Mouse (Mus musculus) heart, postnatal 14 days (tissue): ENCODE results near the gene Dgcr6. TPM values are rescaled to one million over a fixed set of nuclear protein-coding genes. Genes with fewer than 3 reads are reported as not detected.
A peak's percentile ranks its signal among the peaks of the same experiment; 100 is the strongest.

Source experiments
- DNase-seq, 2 experiments: peaks; one replicate each; pipeline ENCODE4 v3.0.0; 2021 to 2022
- intact Hi-C: fragments of 180-260 bp; cut with DNase I; formaldehyde crosslinking; loops from one replicate; pipeline ENCODE4 v1.15.1; 2025
- total RNA-seq, 2 experiments: library from RNA; stranded (reverse); gene quantifications; 2 replicates each; pipeline ENCODE4 v1.2.3; 2021

Dgcr6 gene
- total RNA-seq, 2 experiments from 2014 or later, result 46.4 to 48.0 TPM

DNA sequence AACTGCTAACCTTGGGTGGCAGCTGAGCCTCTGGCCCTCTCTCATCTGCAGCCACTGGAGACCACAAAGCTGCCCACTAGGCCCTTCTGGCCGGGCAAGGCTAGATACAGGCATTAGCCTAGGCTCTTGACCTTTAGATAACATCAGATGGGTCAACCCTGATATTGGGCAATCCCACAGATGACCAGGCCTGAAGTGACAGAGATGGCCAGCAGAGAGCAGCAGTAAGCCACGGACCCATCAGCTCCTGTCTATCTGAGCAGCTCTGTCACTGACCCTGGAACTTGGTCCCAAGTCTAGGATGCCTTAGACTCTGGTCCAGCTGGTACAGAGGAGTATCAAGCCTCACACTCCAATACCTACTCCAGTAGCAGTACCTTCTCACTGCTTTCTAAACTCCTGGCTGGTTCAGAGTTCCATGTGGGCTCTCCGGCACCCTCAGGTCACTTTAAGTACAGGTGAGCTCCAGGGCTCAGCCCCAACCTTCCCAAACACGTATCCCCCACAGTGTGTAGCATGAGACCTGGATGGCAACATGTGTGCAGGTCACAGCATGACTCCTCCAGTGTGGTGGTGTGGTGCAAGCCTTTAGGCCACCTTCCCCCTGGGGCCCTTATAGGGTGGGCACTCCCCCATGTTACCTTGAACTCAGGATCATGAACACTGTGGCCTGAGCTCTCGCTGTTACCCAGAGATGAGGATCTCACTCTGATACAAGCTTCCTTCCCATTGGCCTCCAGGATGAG lies 55.7 kb downstream of the Dgcr6 start:
- intact Hi-C loops, result loop anchor here (1.0 to 5.0 kb wide), 3 partner anchors 51 to 104 kb away; no protein-coding TSS in a partner anchor
- DNase-seq, result peak; percentile 64 to 76

DNA sequence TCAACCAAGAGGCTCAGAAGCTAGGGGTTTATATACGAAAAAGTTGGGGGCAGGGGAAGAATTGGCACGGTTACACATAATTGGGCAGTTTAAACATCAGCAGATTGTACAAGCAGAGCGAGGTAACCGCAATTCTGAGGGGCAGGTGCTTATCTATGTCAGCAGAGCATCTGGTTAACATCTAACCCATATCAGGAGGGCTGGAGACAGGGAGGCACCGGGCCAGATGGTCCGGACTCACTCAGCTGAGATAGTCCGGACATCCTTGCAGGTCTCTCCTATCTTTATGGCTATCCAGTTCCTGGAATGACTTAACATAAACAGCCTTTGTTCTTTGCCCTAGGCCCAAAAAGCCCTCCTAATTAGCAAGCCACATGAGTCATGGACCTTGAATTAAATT lies 58.4 kb downstream of the Dgcr6 start:
- DNase-seq, result no peak
- intact Hi-C loops, result no loop called here

- no peak for DNase-seq
- intact Hi-C loops, result no loop called here
Observed at GRCm38 (mm10) chr16:18116467-18116866, 63.8 kb downstream of the Dgcr6 start.

DNA sequence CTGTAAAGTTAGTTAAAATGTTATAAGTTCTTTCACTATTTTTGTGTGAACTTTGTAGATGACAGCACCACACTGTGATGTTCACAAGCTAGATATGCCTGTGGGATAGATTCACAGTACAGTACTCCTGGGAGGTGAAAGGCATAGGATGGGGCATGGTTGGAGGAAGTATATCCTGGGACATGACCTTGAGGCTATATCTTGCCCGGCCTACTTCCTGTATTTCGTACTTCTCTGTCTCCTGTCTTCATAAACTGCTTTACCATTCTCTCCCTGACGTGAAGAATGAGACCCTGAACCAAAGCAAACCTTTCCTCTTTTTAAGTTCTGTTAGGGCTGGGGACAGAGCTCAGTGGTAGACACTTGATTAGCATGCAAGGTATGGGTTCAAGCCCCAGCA lies 65.6 kb downstream of the Dgcr6 start:
- intact Hi-C loops, result no loop called here
- no peak for DNase-seq

GRCm38 (mm10) chr16:18119031-18119730 lies 66.5 kb downstream of the Dgcr6 start:
- intact Hi-C loops, result no loop called here
- DNase-seq, result peak; percentile 53 to 66

Other genes starting within 250 kb of the Dgcr6 start
- not detected for gene B830017H08Rik, start 219.7 kb upstream of the Dgcr6 start, total RNA-seq
- 1 to 10 TPM; 1.5 to 2.5 TPM for gene Car15, start 214.5 kb upstream of the Dgcr6 start, total RNA-seq
- under 1 TPM in 1 of 2 experiments, not detected in 1; 0.20 TPM for gene Gm20518, start 161.2 kb upstream of the Dgcr6 start, total RNA-seq
- gene Tssk1, start 158.6 kb upstream of the Dgcr6 start, total RNA-seq, result under 1 TPM in 1 of 2 experiments, not detected in 1; 0.10 TPM
- 10 to 100 TPM; 50.9 to 52.3 TPM for gene Dgcr2, start 154.3 kb upstream of the Dgcr6 start, total RNA-seq
- not detected for gene Tssk2, start 154.2 kb upstream of the Dgcr6 start, total RNA-seq
- 10 to 100 TPM; 11.6 to 13.3 TPM for gene Ess2, start 141.5 kb upstream of the Dgcr6 start, total RNA-seq
- gene Gsc2, start 137.8 kb upstream of the Dgcr6 start, total RNA-seq, result not detected
- 1 to 10 TPM; 5.9 to 8.3 TPM for gene Slc25a1, start 124.6 kb upstream of the Dgcr6 start, total RNA-seq
- gene Vpreb2, start 72.4 kb upstream of the Dgcr6 start, total RNA-seq, result not detected
- 10 to 100 TPM; 24.1 to 32.4 TPM for gene Prodh, start 37.3 kb downstream of the Dgcr6 start, total RNA-seq
- 10 to 100 TPM; 17.4 to 19.9 TPM for gene Rtn4r, start 74.8 kb downstream of the Dgcr6 start, total RNA-seq
- gene Ccdc188, start 165.0 kb downstream of the Dgcr6 start, total RNA-seq, result not detected
- 10 to 100 TPM; 26.4 to 29.6 TPM for gene Zdhhc8, start 182.3 kb downstream of the Dgcr6 start, total RNA-seq
- gene Trmt2a, start 195.8 kb downstream of the Dgcr6 start, total RNA-seq, result 10 to 100 TPM; 21.8 to 24.9 TPM
- gene Ranbp1, start 195.9 kb downstream of the Dgcr6 start, total RNA-seq, result 10 to 100 TPM; 43.6 to 52.4 TPM
- not detected for gene Gm49776, start 205.5 kb downstream of the Dgcr6 start, total RNA-seq
- gene Dgcr8, start 236.4 kb downstream of the Dgcr6 start, total RNA-seq, result 10 to 100 TPM; 19.2 to 21.9 TPM